Mouse (Mus musculus): ENCODE results near the gene Efnb2. TPM values are rescaled to one million over a fixed set of nuclear protein-coding genes. Genes with fewer than 3 reads are reported as not detected.

Efnb2 gene
- polyA plus RNA-seq (2015; fragmentation: Illumina TruSeq; extraction: RNeasy Lipid Tissue Mini Kit (QIAGEN cat#74804); ENCODE audit: insufficient read depth, low read depth, low replicate concordance) = 5.5 TPM

DNA sequence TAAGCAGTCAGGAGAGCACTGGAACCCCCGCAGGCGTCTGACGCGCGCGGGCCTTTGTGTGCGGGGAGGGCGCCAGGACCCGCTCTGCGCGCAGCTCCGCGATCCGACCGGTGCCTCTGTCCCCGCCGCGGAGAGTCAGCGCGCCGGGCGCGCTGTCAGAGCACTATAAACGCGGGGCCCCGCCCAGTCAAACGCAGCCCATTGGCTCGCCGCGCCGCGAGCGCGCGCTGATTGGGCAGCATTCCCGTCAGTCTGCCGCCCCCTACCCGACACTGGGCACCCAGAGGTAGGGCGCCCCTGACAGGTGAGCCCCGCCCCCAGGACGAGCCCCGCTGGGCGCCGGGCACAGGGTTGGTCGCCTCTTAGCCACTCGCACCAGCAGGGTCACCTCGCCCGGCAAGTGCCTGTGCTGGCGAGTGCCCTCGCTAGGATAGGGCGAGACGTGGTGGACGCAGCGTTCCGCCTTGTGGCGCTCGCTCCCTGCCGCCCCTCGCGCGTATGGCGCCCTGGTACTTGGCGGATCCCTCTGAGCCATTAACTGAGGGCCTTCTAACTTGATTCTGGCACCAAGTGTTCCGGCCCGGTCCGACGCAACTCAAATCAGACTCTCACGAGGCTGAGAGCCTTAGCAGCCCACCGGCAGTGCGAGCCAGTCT, at the start of gene Efnb2:
TSS of gene Efnb2 (minus strand) at position 140 of the 656 bp plus-strand sequence.

GRCm38 (mm10) chr8:8690146-8691092, 29.4 kb upstream of the Efnb2 start, which contains the start of gene Arglu1:
Gene Arglu1 (minus strand): TSS chr8:8690521.

Other genes with a start within 250 kb of the Efnb2 start
- gene Arglu1, start 29.3 kb upstream of the Efnb2 start, polyA plus RNA-seq (2015; fragmentation: Illumina TruSeq; extraction: RNeasy Lipid Tissue Mini Kit (QIAGEN cat#74804); ENCODE audit: insufficient read depth, low read depth, low replicate concordance) = 42.7 TPM

Measured in pancreas, adult 10 weeks (tissue).